Mouse (Mus musculus) kidney, adult 2 months (tissue): ENCODE data around the gene Herc1.

Source experiments
- CTCF ChIP-seq: fragments of 200-500 bp; conservative IDR thresholded peaks from 2 replicates; pipeline ENCODE4 v1.5.1; 2011; ENCODE audit warnings: low read depth, mild to moderate bottlenecking, control low read depth, low read length, moderate library complexity, mixed read lengths; ENCODE audit not compliant: insufficient read depth, insufficient read length
- POLR2A ChIP-seq: fragments of 200-500 bp; IDR thresholded peaks from one replicate; pipeline ENCODE4 v1.6.1; 2011; ENCODE audit warnings: low read depth, low read length, control low read depth

- TF ChIP-seq CTCF (no peak), POLR2A (no peak)
Observed at GRCm38 (mm10) chr9:66505141-66505917, 155.1 kb downstream of the Herc1 start.
